Mouse (Mus musculus) kidney, adult 2 months (tissue): ENCODE measurements around the gene Ino80b.

ENCODE experiments used
- CTCF ChIP-seq: fragments of 200-500 bp; conservative IDR thresholded peaks from 2 replicates; pipeline ENCODE4 v1.5.1; 2011; ENCODE audit warnings: low read depth, mild to moderate bottlenecking, control low read depth, low read length, moderate library complexity, mixed read lengths; ENCODE audit not compliant: insufficient read depth, insufficient read length
- POLR2A ChIP-seq: fragments of 200-500 bp; IDR thresholded peaks from one replicate; pipeline ENCODE4 v1.6.1; 2011; ENCODE audit warnings: low read depth, low read length, control low read depth

GRCm38 (mm10) chr6:83165026-83165606 lies 39.9 kb upstream of the Ino80b start:
- TF ChIP-seq CTCF (no peak), POLR2A (no peak)
